Mouse (Mus musculus): ENCODE results near the gene Rhobtb1.

Gene Rhobtb1

GRCm38 (mm10) chr10:69327362-69327761 is 176.1 kb downstream of the Rhobtb1 start:
- DNase-seq = no peak

GRCm38 (mm10) chr10:69328029-69328655 is 176.9 kb downstream of the Rhobtb1 start:
- no peak for DNase-seq

- no peak for DNase-seq
These were observed 177.4 kb downstream of the Rhobtb1 start for GRCm38 (mm10) chr10:69328656-69329046.

- DNase-seq = no peak
These were observed 180.0 kb downstream of the Rhobtb1 start for GRCm38 (mm10) chr10:69331231-69331630.

- DNase-seq = no peak
These were observed 182.0 kb downstream of the Rhobtb1 start for GRCm38 (mm10) chr10:69333212-69333611.

- DNase-seq = no peak
These were observed 183.3 kb downstream of the Rhobtb1 start for GRCm38 (mm10) chr10:69334271-69335194.

- no peak for DNase-seq
These were observed 183.9 kb downstream of the Rhobtb1 start for GRCm38 (mm10) chr10:69335195-69335536.

GRCm38 (mm10) chr10:69335611-69336010 is 184.4 kb downstream of the Rhobtb1 start:
- no peak for DNase-seq

- no peak for DNase-seq
These were observed 185.0 kb downstream of the Rhobtb1 start for GRCm38 (mm10) chr10:69336219-69336618.

- DNase-seq = no peak
These were observed 188.8 kb downstream of the Rhobtb1 start for GRCm38 (mm10) chr10:69340001-69340400.

Data from thymus, postnatal 36 days (tissue).